Mouse (Mus musculus) thymus, postnatal 36 days (tissue): ENCODE measurements around the gene Sox15.

Experiments used
- DNase-seq, 2 experiments: peaks; one replicate each; pipeline ENCODE4 v3.0.0; 2022; ENCODE audit warnings: mixed read lengths in 2 of 2

The Sox15 gene

DNA sequence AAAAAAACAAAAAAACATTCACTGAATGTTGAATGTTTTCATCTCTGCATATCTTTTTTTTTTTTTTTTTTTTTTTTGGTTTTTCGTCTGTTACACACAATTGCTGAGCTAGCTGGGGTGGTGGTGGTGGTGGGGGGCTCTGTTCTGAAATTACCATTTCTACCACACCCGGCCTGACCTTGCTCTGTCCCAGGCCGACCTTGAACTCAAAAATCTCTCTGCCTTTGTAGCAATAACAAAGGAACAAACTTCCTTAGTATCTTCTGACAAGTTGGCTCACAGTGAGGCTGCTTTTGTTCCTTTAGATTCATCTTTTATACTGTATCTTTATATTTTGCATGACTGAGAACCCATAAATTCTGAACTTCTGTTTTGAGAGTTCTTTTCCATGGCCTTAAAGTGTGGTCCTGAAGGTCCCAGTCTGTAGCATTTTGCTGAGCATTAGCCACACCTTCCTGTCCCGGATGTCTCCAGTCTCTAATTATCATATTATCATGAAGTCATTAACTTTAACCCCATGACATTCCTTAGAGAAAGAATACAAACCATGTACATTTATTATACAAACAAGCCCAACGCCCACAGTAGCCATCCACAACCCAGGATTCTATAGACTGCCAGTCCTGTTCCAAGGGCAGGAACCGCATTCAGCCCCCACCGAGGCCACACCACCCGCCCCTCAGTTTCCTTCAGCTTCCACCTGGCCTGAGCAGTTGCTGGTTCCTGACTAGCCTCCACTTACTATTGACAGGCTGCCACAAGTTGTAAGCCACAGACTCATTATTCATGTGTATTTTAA is 48.9 kb downstream of the Sox15 start:
- no peak for DNase-seq

GRCm38 (mm10) chr11:69704613-69705010 is 49.5 kb downstream of the Sox15 start:
- DNase-seq: no peak
